In the genomic region with DNA sequence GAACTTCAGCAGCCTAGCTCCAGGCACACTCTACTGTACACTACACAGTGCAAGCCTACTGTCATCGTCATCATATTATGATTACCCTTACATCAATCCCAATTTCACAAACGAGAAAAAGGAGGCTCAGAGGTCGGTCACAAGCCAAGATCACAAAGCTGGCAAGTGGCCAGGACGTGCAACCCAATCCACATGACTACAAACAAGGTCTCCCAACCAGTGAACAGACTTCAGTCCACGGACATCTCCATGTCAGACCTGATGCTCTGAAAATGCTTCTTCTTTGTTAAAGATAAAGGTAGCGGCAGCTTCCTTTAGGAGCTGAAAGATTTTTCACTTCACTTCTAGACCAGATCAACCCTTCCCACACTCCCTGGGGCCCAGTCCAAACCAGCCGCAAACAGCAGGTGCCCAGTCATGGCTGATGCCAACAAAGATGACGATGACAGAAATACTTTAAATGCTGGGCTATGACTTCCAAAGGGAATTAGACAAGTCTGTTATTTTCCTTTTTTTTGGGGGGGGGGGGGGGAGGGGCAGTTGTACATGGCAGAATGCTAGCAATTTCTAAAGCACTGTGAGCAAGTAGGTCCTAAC, we compare ENCODE assay signal across 11 mouse cellular contexts.
A peak's percentile ranks its signal among the peaks of the same experiment; 100 is the strongest.
DNase-seq lines count a peak whose midpoint lies in the region; ATAC-seq and TF ChIP-seq lines count a peak whose summit lies in the region.
"Had no signal": no experiment of that assay in that cellular context is flagged by ENCODE, and none has a peak within 500 bp of the region (broad histone marks: within the 10 kb centered on the region; RNA-seq: fewer than 3 reads in every experiment).

No protein-coding gene starts in this region.

- no peaks in the 10 kb centered on the region for H3K9me3 ChIP-seq in heart, embryonic 16.5 days (replicated peaks; ENCODE audit: control insufficient read depth, low read length)
- no peaks in the 10 kb centered on the region for H3K9me3 ChIP-seq in neural tube, embryonic 12.5 days
- H3K9me3 ChIP-seq: megakaryocyte, embryonic 14.5 days had no signal

- no peaks in the 10 kb centered on the region for H3K36me3 ChIP-seq in heart, embryonic 16.5 days (ENCODE audit: control insufficient read depth, insufficient read depth)
- H3K36me3 ChIP-seq in neural tube, embryonic 12.5 days = no peaks in the 10 kb centered on the region

- no peak for TF ChIP-seq CTCF in left cerebral cortex, adult 2 months (IDR thresholded peaks at IDR 0.05)

- no peaks in the 10 kb centered on the region for H3K27me3 ChIP-seq in heart, embryonic 16.5 days (ENCODE audit: control insufficient read depth, insufficient read depth, low read length)
- no peaks in the 10 kb centered on the region for H3K27me3 ChIP-seq in neural tube, embryonic 12.5 days (replicated peaks)
- H3K27me3 ChIP-seq: megakaryocyte, embryonic 14.5 days had no signal

- peak overlapping the region; percentile 54; the same call in 1 of the 2 replicates for H3K27ac ChIP-seq in left cerebral cortex, adult 2 months
- H3K27ac ChIP-seq in heart, embryonic 16.5 days (ENCODE audit: low read length) = peak overlapping the region; percentile 49
- H3K27ac ChIP-seq in neural tube, embryonic 12.5 days = no peak overlapping the region; the same call in 1 of the 2 replicates

- no peak overlapping the region for H3K4me2 ChIP-seq in heart, embryonic 16.5 days (ENCODE audit: low read depth, low read length)
- no peak overlapping the region for H3K4me2 ChIP-seq in neural tube, embryonic 12.5 days (replicated peaks)

- H3K4me3 ChIP-seq in left cerebral cortex, adult 2 months = no peak overlapping the region
- no peak overlapping the region for H3K4me3 ChIP-seq in heart, embryonic 16.5 days (ENCODE audit: low read length)
- no peak overlapping the region for H3K4me3 ChIP-seq in neural tube, embryonic 12.5 days
- H3K4me3 ChIP-seq: megakaryocyte, embryonic 14.5 days had no signal

- no peak for ATAC-seq in heart, embryonic 16.5 days (replicated peaks; ENCODE audit: extremely low read depth, insufficient read depth, low FRiP score)
- ATAC-seq in neural tube, embryonic 12.5 days (ENCODE audit: low FRiP score, low read depth) = 0 out of 2 replicates have a peak, but pooled peaks have one; percentile 3
- ATAC-seq in inflammation-experienced regulatory T-cells, adult 6 months = no peak

- H3K4me1 ChIP-seq in heart, embryonic 16.5 days (ENCODE audit: control insufficient read depth, insufficient read depth, low read length) = peaks cover 81% of the 10 kb centered on the region
- peaks cover 22% of the 10 kb centered on the region for H3K4me1 ChIP-seq in neural tube, embryonic 12.5 days

- peak; percentile 47 for DNase-seq in adrenal gland, postnatal 10 days
- no peak for DNase-seq in adrenal gland, adult 18-20 months (ENCODE audit: low spot score in 2 of 2)
- no peak for DNase-seq in left cerebral cortex, adult 2 months (ENCODE audit: extremely low spot score in 1 of 2, low spot score in 2 of 2)
- no peak for DNase-seq in left cerebral cortex, postnatal 25 days (ENCODE audit: low spot score in 2 of 2)
- DNase-seq in frontal cortex, adult 2 months (ENCODE audit: extremely low spot score in 1 of 2, low spot score in 1 of 2) = no peak
- DNase-seq: cerebellum, adult 9-11 months; spleen, adult 18-20 months had no signal

- intact Hi-C loops in left cerebral cortex, adult 2 months (cut with DNase I) = loop anchor here (2.0 kb wide), 1 partner anchor 79 kb away; the partner anchor contains the start of gene Sorbs1
- intact Hi-C loops in left cerebral cortex, postnatal 25 days (cut with DNase I) = no loop called here

- WGBS in heart, embryonic 16.5 days = 52% methylated on average over 8 of the region's 8 CpGs
- 74% methylated on average over 8 of the region's 8 CpGs for WGBS in neural tube, embryonic 12.5 days

- no peak overlapping the region for H3K9ac ChIP-seq in heart, embryonic 16.5 days (ENCODE audit: low read length)
- H3K9ac ChIP-seq in neural tube, embryonic 12.5 days = no peak overlapping the region
